Mouse (Mus musculus): ENCODE measurements around the gene Rack1. TPM values are rescaled to one million over a fixed set of nuclear protein-coding genes. Genes with fewer than 3 reads are reported as not detected.
A peak's percentile ranks its signal among the peaks of the same experiment; 100 is the strongest.

Rack1 gene
- total and polyA plus RNA-seq, 2 experiments from 2014 or later = 368 to 1,021 TPM

- no peak for ATAC-seq
- Histone ChIP-seq H3K27me3 (ENCODE audit: insufficient read depth, low read length) (peaks cover 4% of the 10 kb centered on the region; the same call in 1 of the 2 replicates), H3K36me3 (ENCODE audit: insufficient read depth) (no peaks in the 10 kb centered on the region), H3K9me3 (ENCODE audit: low read length) (no peaks in the 10 kb centered on the region), H3K4me3 (ENCODE audit: low read depth, low read length) (no peak overlapping the region), H3K4me1 (ENCODE audit: insufficient read depth) (no peaks in the 10 kb centered on the region), H3K9ac (no peak overlapping the region), H3K27ac (ENCODE audit: low read depth, low read length) (no peak overlapping the region), H3K4me2 (ENCODE audit: low read depth) (no peak overlapping the region)
- 79% methylated on average over 2 of the region's 2 CpGs for WGBS
- no peak for TF ChIP-seq CTCF (IDR thresholded peaks at IDR 0.05; ENCODE audit: low read depth)
- DNase-seq = no peak
Observed at GRCm38 (mm10) chr11:48830279-48830678, 30.1 kb downstream of the Rack1 start.

DNA sequence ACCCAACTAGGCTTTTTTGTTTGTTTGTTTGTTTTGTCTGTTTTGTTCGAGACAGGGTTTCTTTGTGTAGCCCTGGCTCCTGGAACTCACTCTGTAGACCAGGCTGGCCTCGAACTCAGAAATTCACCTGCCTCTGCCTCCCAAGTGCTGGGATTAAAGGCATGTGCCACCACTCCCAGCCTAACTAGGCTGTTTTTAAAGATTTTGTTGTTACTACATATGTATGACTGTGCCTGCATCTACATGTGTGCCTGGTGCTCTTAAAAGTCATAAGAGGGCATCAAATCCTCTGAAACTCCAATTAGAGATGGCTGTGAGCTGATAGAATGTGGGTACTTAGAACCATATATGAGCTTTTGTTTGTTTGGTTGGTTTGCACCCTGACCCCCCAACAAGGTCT, 31.1 kb downstream of the Rack1 start:
- H3K36me3 ChIP-seq (ENCODE audit: insufficient read depth) = no peaks in the 10 kb centered on the region
- 84% methylated on average over 2 of the region's 2 CpGs for WGBS
- H3K9me3 ChIP-seq (ENCODE audit: low read length) = no peaks in the 10 kb centered on the region
- H3K27ac ChIP-seq (ENCODE audit: low read depth, low read length) = no peak overlapping the region
- no peak overlapping the region for H3K9ac ChIP-seq
- no peak for TF ChIP-seq CTCF (IDR thresholded peaks at IDR 0.05; ENCODE audit: low read depth)
- H3K4me1 ChIP-seq (ENCODE audit: insufficient read depth) = no peaks in the 10 kb centered on the region
- no peak overlapping the region for H3K4me3 ChIP-seq (ENCODE audit: low read depth, low read length)
- ATAC-seq = no peak
- peaks cover 4% of the 10 kb centered on the region; the same call in 1 of the 2 replicates for H3K27me3 ChIP-seq (ENCODE audit: insufficient read depth, low read length)
- DNase-seq = no peak
- H3K4me2 ChIP-seq (ENCODE audit: low read depth) = no peak overlapping the region

DNA sequence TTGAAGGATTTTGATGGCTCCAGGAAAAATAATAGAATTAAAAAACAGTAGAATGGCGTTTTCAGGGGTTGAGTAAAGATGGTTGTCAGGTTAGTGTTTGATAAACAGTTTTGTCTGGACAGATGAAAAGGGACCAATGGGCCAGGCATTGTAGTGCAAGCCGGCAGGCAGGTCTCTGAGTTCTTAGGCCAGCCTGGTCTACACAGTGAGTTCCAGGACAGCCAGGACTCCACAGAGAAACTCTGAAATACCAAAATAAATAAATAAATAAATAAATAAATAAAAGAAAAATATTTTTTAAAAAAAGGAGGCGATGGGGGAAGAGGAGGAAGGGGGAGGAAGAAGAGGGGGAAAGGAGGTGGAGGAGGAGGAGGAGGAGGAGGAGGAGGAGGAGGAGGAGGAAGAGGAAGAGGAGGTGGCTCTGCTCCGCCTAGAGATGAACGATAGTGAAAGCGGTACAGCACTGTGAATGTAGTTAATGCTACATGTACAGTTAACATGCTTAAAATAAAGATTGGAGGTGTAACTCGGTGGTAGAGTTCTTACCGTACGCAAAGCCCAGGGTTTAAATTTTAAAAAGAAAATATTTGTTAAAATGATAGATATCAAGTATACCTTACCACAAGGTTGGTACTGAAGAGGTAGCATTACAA, 33.1 kb downstream of the Rack1 start:
- no peak for DNase-seq
- WGBS = 36% methylated on average over 9 of the region's 9 CpGs
- no peak for TF ChIP-seq CTCF (IDR thresholded peaks at IDR 0.05; ENCODE audit: low read depth)

DNA sequence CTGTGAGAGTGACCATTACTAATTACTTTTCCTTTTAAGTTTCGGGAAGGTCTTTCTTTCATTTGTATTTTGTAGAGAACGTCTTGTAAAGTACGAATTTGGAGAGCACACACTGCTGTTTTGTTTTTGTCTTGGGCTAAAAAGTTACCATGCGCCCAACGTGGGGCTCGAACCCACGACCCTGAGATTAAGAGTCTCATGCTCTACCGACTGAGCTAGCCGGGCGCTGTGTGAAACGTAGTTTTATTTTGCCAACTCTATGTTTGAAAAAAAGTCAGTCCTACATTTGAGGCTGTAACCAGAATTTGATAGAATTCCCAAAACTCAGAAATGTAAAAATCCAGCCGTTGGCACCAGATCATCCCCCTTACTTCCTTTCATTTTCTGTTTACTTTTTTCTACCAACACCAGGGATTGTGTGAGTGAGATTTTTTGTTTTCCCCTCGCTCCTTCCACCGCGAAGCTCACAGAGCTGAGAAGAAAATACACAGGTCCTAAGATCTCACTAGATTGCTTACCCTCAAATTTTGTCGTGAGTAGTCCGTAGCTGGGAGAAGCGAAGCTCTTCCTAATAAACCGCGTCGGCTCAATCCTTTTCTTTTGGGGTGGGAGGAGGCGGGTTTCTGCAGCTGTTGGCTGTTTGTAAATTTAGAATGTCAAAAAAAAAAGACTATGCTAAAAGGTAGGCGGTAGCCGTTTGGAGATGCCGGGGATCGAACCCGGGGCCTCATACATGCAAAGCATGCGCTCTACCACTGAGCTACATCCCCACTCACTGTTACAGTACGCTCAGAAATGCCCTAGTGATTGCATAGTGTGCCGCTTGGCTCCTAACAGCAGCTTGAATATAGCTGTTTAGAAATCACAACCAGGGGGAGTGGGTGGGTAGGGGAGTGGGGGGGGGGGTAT, 33.9 kb downstream of the Rack1 start:
- DNase-seq (peak; percentile 96), ATAC-seq (peak; percentile 91)
- Histone ChIP-seq H3K4me3 (ENCODE audit: low read depth, low read length) (peak overlapping the region; percentile 68), H3K27me3 (ENCODE audit: insufficient read depth, low read length) (no peaks in the 10 kb centered on the region), H3K36me3 (ENCODE audit: insufficient read depth) (no peaks in the 10 kb centered on the region), H3K9ac (peak overlapping the region; percentile 49), H3K4me1 (ENCODE audit: insufficient read depth) (peaks cover 7% of the 10 kb centered on the region), H3K9me3 (ENCODE audit: low read length) (no peaks in the 10 kb centered on the region), H3K4me2 (ENCODE audit: low read depth) (peak overlapping the region; percentile 50), H3K27ac (ENCODE audit: low read depth, low read length) (peak overlapping the region; percentile 78)
- under 1% methylated on average over 30 of the region's 30 CpGs for WGBS
- TF ChIP-seq CTCF (IDR thresholded peaks at IDR 0.05; ENCODE audit: low read depth) = no peak

More for the DNA sequence above, 33.1 kb downstream of the Rack1 start:
- Histone ChIP-seq H3K27ac (ENCODE audit: low read depth, low read length) (no peak overlapping the region), H3K4me1 (ENCODE audit: insufficient read depth) (peaks cover under 1% of the 10 kb centered on the region), H3K27me3 (ENCODE audit: insufficient read depth, low read length) (no peaks in the 10 kb centered on the region), H3K4me3 (ENCODE audit: low read depth, low read length) (peak overlapping the region; percentile 68), H3K9ac (0 out of 2 replicates have a peak overlapping the region, but pooled peaks have one; percentile 49), H3K9me3 (ENCODE audit: low read length) (no peaks in the 10 kb centered on the region), H3K4me2 (ENCODE audit: low read depth) (peak overlapping the region; percentile 50), H3K36me3 (ENCODE audit: insufficient read depth) (no peaks in the 10 kb centered on the region)
- no peak for ATAC-seq

- no peak overlapping the region for H3K9ac ChIP-seq
- no peaks in the 10 kb centered on the region for H3K9me3 ChIP-seq (ENCODE audit: low read length)
- TF ChIP-seq CTCF (IDR thresholded peaks at IDR 0.05; ENCODE audit: low read depth) = no peak
- peaks cover 7% of the 10 kb centered on the region for H3K4me1 ChIP-seq (ENCODE audit: insufficient read depth)
- H3K36me3 ChIP-seq (ENCODE audit: insufficient read depth) = no peaks in the 10 kb centered on the region
- no peak overlapping the region for H3K4me3 ChIP-seq (ENCODE audit: low read depth, low read length)
- WGBS = 77% methylated on average over 6 of the region's 6 CpGs
- H3K27ac ChIP-seq (ENCODE audit: low read depth, low read length) = no peak overlapping the region
- no peak overlapping the region for H3K4me2 ChIP-seq (ENCODE audit: low read depth)
- no peaks in the 10 kb centered on the region for H3K27me3 ChIP-seq (ENCODE audit: insufficient read depth, low read length)
- DNase-seq (no peak), ATAC-seq (no peak)
Observed at GRCm38 (mm10) chr11:48835923-48836322, 35.8 kb downstream of the Rack1 start.

DNA sequence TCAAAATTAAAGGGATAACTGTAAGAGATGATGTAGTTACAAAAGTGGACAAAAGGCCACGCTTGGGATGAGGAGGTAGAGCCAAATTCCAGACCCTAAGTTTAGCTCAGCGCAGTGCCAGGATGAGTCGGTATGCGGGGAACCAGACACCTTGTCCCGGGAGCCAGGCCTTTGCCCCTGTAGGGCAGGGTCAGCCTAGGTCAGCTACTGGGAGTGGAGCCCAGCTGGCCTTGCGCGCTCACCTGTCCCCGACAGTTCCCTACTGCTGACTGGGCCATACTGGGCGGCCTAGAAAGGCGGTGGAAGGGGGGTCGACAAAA, 36.8 kb downstream of the Rack1 start:
- Histone ChIP-seq H3K27ac (ENCODE audit: low read depth, low read length) (peak overlapping the region; percentile 72; the same call in 1 of the 2 replicates), H3K4me3 (ENCODE audit: low read depth, low read length) (peak overlapping the region; percentile 69), H3K36me3 (ENCODE audit: insufficient read depth) (no peaks in the 10 kb centered on the region), H3K9ac (peak overlapping the region; percentile 77), H3K4me2 (ENCODE audit: low read depth) (peak overlapping the region; percentile 85), H3K27me3 (ENCODE audit: insufficient read depth, low read length) (no peaks in the 10 kb centered on the region), H3K4me1 (ENCODE audit: insufficient read depth) (peaks cover 7% of the 10 kb centered on the region), H3K9me3 (ENCODE audit: low read length) (no peaks in the 10 kb centered on the region)
- ATAC-seq (no peak), DNase-seq (no peak)
- WGBS = 10% methylated on average over 11 of the region's 11 CpGs
- no peak for TF ChIP-seq CTCF (IDR thresholded peaks at IDR 0.05; ENCODE audit: low read depth)

Data from forebrain, postnatal 0 days (tissue).